Mouse (Mus musculus): ENCODE data around the gene Adgrd1. TPM values are rescaled to one million over a fixed set of nuclear protein-coding genes. Genes with fewer than 3 reads are reported as not detected.

Adgrd1 gene
- polyA plus RNA-seq, 1 experiment, result 0.48 TPM

DNA sequence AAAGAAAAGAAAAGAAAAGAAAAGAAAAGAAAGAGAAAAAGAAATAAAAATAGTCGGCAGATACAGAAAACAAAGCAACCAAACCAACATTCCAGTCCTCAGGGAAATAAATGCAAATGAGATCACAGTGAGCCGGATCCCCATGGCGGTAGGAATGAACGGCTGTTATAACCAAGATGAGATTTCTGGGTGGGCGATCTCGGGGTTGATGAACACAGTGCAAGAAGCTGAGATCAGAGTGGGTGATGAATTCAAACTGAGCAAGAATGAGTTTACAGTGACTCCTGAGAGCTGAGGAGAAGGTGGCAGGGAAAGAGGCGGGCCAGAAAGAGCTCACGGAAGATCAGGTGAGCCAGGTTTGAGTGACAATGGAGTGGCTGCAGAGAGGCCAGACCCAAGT is 66.9 kb downstream of the Adgrd1 start:
- TF ChIP-seq E2F4 (IDR thresholded peaks at IDR 0.05; ENCODE audit: insufficient read depth) (no peak), USF1 (IDR thresholded peaks at IDR 0.05; ENCODE audit: low read depth) (no peak), MAX (IDR thresholded peaks at IDR 0.05; ENCODE audit: low read depth) (no peak), POLR2A (IDR thresholded peaks at IDR 0.05; ENCODE audit: insufficient read length, low read depth) (no peak), REST (IDR thresholded peaks at IDR 0.05; ENCODE audit: insufficient read depth, insufficient read length) (no peak), TCF3 (IDR thresholded peaks at IDR 0.05; ENCODE audit: insufficient read length, low read depth) (no peak), MYOG (IDR thresholded peaks at IDR 0.05; ENCODE audit: control insufficient read depth in 1 of 3, insufficient read depth in 1 of 3, insufficient read length in 2 of 3, low read depth in 2 of 3) (no peak), SRF (IDR thresholded peaks at IDR 0.05; ENCODE audit: control insufficient read depth, insufficient read length, low read depth) (no peak), TCF12 (IDR thresholded peaks at IDR 0.05; ENCODE audit: insufficient read depth, poor library complexity, severe bottlenecking) (no peak), MYOD1 (IDR thresholded peaks at IDR 0.05; ENCODE audit: control insufficient read depth in 1 of 3, insufficient read length in 2 of 3, low read depth in 2 of 3) (no peak), CEBPB (IDR thresholded peaks at IDR 0.05; ENCODE audit: insufficient read depth, poor library complexity, severe bottlenecking) (no peak), POLR2AphosphoS2 (IDR thresholded peaks at IDR 0.05; ENCODE audit: insufficient read length, low read depth) (no peak)
- H3K27me3 ChIP-seq (ENCODE audit: control insufficient read depth, insufficient read depth, insufficient read length), result peaks cover 12% of the 10 kb centered on the region
- no peak overlapping the region for H3K4me3 ChIP-seq
- H3K79me2 ChIP-seq (ENCODE audit: control insufficient read depth, insufficient read depth), result no peaks in the 10 kb centered on the region
- H3K36me3 ChIP-seq (ENCODE audit: control insufficient read depth, insufficient read depth), result no peaks in the 10 kb centered on the region
- no peak overlapping the region for H3K4me2 ChIP-seq (ENCODE audit: low read depth)
- H3ac ChIP-seq (ENCODE audit: control insufficient read depth, insufficient read length), result no peak overlapping the region

DNA sequence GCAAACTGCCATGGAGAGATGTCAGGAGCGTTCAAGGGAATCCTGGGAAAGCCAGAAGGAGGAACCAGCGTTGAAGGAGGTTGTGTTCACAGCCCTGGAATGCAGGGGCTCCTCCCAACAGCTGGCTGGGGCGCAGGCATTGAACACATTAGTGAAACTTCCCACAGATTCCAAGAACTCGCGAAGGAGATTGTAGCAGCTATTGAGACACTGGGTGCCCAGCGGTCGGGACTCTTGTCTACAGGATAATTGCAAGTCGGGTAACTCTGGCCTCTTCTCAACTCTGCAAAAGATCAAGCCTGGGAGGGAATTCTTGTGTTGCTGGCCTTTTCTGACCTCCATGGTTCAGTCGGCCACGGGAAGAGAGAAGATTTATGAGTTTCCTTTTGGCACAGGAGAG is 67.5 kb downstream of the Adgrd1 start:
- TF ChIP-seq MYOG (IDR thresholded peaks at IDR 0.05; ENCODE audit: control insufficient read depth in 1 of 3, insufficient read depth in 1 of 3, insufficient read length in 2 of 3, low read depth in 2 of 3) (no peak), MYOD1 (IDR thresholded peaks at IDR 0.05; ENCODE audit: control insufficient read depth in 1 of 3, insufficient read length in 2 of 3, low read depth in 2 of 3) (peak in 1 of 3 experiments; percentile 12)
- Histone ChIP-seq H3K4me2 (ENCODE audit: low read depth) (peak overlapping the region; percentile 54), H3K4me3 (no peak overlapping the region), H3K27me3 (ENCODE audit: control insufficient read depth, insufficient read depth, insufficient read length) (peaks cover 12% of the 10 kb centered on the region), H3K36me3 (ENCODE audit: control insufficient read depth, insufficient read depth) (no peaks in the 10 kb centered on the region), H3ac (ENCODE audit: control insufficient read depth, insufficient read length) (no peak overlapping the region), H3K79me2 (ENCODE audit: control insufficient read depth, insufficient read depth) (no peaks in the 10 kb centered on the region)

DNA sequence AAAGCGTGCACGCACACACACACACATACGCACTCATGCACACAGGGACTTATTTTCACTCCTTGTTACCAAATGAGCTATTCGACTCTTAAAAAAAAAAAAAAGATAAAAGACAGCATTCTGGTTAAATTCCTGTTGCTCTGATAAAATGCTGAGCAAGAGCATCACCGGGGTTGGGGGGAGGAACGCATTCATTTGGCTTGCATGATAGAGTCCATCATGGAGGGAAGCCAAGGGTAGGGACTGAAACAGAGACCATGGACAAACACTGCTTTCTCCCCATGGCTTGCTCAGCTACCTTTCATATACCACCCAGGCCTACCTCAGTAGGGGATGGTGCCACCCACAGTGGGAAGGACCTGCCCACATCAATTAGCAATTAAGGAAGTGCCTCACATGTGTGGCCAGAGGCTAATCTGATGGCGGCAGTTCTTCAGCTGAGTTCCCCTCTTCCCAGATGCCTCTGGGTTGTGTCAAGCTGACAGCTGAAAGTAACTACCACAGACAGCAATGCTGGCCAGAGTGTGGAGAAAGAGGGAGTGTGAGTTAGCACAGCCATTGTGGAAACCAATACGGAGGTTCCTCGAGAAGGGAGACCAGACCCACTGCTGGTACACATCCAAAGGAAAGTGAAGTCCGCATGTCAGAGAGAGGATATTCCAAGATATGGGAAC is 68.5 kb downstream of the Adgrd1 start:
- Histone ChIP-seq H3K36me3 (ENCODE audit: control insufficient read depth, insufficient read depth) (no peaks in the 10 kb centered on the region), H3K4me2 (ENCODE audit: low read depth) (peak overlapping the region; percentile 54), H3K27me3 (ENCODE audit: control insufficient read depth, insufficient read depth, insufficient read length) (peaks cover 12% of the 10 kb centered on the region), H3K4me3 (no peak overlapping the region), H3ac (ENCODE audit: control insufficient read depth, insufficient read length) (no peak overlapping the region), H3K79me2 (ENCODE audit: control insufficient read depth, insufficient read depth) (no peaks in the 10 kb centered on the region)
- TF ChIP-seq SRF (IDR thresholded peaks at IDR 0.05; ENCODE audit: control insufficient read depth, insufficient read length, low read depth) (no peak), MYOG (IDR thresholded peaks at IDR 0.05; ENCODE audit: control insufficient read depth in 1 of 3, insufficient read depth in 1 of 3, insufficient read length in 2 of 3, low read depth in 2 of 3) (no peak), MYOD1 (IDR thresholded peaks at IDR 0.05; ENCODE audit: control insufficient read depth in 1 of 3, insufficient read length in 2 of 3, low read depth in 2 of 3) (no peak), TCF3 (IDR thresholded peaks at IDR 0.05; ENCODE audit: insufficient read length, low read depth) (no peak), REST (IDR thresholded peaks at IDR 0.05; ENCODE audit: insufficient read depth, insufficient read length) (no peak), E2F4 (IDR thresholded peaks at IDR 0.05; ENCODE audit: insufficient read depth) (no peak), CEBPB (IDR thresholded peaks at IDR 0.05; ENCODE audit: insufficient read depth, poor library complexity, severe bottlenecking) (no peak), MAX (IDR thresholded peaks at IDR 0.05; ENCODE audit: low read depth) (no peak), POLR2AphosphoS2 (IDR thresholded peaks at IDR 0.05; ENCODE audit: insufficient read length, low read depth) (no peak), TCF12 (IDR thresholded peaks at IDR 0.05; ENCODE audit: insufficient read depth, poor library complexity, severe bottlenecking) (no peak), USF1 (IDR thresholded peaks at IDR 0.05; ENCODE audit: low read depth) (no peak), POLR2A (IDR thresholded peaks at IDR 0.05; ENCODE audit: insufficient read length, low read depth) (no peak)

DNA sequence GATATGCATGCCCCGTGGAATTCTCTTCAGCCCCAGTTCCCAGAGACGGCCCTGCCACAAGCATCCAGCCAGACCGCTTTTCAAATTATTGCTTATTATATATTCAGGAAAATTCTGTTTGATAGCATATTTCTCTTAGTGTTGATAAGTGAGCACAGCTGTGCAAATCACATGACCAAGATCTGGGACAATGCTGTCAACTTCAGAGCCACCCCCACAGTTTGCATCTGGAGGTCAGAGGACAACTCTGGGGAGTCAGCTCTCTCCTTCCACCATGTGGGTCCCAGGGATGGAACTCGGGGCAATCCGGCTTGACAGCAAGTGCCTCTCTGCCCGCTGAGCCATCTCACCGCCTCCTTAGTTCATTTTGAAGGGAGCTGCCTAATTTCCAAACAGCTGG is 69.0 kb downstream of the Adgrd1 start:
- TF ChIP-seq MAX (IDR thresholded peaks at IDR 0.05; ENCODE audit: low read depth), result no peak
- TF ChIP-seq TCF3 (IDR thresholded peaks at IDR 0.05; ENCODE audit: insufficient read length, low read depth), result no peak
- no peak for TF ChIP-seq POLR2AphosphoS2 (IDR thresholded peaks at IDR 0.05; ENCODE audit: insufficient read length, low read depth)
- no peak for TF ChIP-seq MYOD1 (IDR thresholded peaks at IDR 0.05; ENCODE audit: control insufficient read depth in 1 of 3, insufficient read length in 2 of 3, low read depth in 2 of 3)
- no peak for TF ChIP-seq SRF (IDR thresholded peaks at IDR 0.05; ENCODE audit: control insufficient read depth, insufficient read length, low read depth)
- TF ChIP-seq REST (IDR thresholded peaks at IDR 0.05; ENCODE audit: insufficient read depth, insufficient read length), result no peak
- no peak for TF ChIP-seq E2F4 (IDR thresholded peaks at IDR 0.05; ENCODE audit: insufficient read depth)
- TF ChIP-seq USF1 (IDR thresholded peaks at IDR 0.05; ENCODE audit: low read depth), result no peak
- no peak for TF ChIP-seq MYOG (IDR thresholded peaks at IDR 0.05; ENCODE audit: control insufficient read depth in 1 of 3, insufficient read depth in 1 of 3, insufficient read length in 2 of 3, low read depth in 2 of 3)
- no peak for TF ChIP-seq POLR2A (IDR thresholded peaks at IDR 0.05; ENCODE audit: insufficient read length, low read depth)
- TF ChIP-seq TCF12 (IDR thresholded peaks at IDR 0.05; ENCODE audit: insufficient read depth, poor library complexity, severe bottlenecking), result no peak
- no peak for TF ChIP-seq CEBPB (IDR thresholded peaks at IDR 0.05; ENCODE audit: insufficient read depth, poor library complexity, severe bottlenecking)
- H3ac ChIP-seq (ENCODE audit: control insufficient read depth, insufficient read length), result no peak overlapping the region
- no peak overlapping the region for H3K4me2 ChIP-seq (ENCODE audit: low read depth)
- peaks cover 12% of the 10 kb centered on the region for H3K27me3 ChIP-seq (ENCODE audit: control insufficient read depth, insufficient read depth, insufficient read length)
- no peaks in the 10 kb centered on the region for H3K36me3 ChIP-seq (ENCODE audit: control insufficient read depth, insufficient read depth)
- H3K79me2 ChIP-seq (ENCODE audit: control insufficient read depth, insufficient read depth), result no peaks in the 10 kb centered on the region
- no peak overlapping the region for H3K4me3 ChIP-seq
